Mouse (Mus musculus): Measurements from ENCODE around the gene Gm20489. TPM values are rescaled to one million over a fixed set of nuclear protein-coding genes. Genes with fewer than 3 reads are reported as not detected.

The Gm20489 gene
- polyA plus RNA-seq, 1 experiment from 2014 or later = not detected

DNA sequence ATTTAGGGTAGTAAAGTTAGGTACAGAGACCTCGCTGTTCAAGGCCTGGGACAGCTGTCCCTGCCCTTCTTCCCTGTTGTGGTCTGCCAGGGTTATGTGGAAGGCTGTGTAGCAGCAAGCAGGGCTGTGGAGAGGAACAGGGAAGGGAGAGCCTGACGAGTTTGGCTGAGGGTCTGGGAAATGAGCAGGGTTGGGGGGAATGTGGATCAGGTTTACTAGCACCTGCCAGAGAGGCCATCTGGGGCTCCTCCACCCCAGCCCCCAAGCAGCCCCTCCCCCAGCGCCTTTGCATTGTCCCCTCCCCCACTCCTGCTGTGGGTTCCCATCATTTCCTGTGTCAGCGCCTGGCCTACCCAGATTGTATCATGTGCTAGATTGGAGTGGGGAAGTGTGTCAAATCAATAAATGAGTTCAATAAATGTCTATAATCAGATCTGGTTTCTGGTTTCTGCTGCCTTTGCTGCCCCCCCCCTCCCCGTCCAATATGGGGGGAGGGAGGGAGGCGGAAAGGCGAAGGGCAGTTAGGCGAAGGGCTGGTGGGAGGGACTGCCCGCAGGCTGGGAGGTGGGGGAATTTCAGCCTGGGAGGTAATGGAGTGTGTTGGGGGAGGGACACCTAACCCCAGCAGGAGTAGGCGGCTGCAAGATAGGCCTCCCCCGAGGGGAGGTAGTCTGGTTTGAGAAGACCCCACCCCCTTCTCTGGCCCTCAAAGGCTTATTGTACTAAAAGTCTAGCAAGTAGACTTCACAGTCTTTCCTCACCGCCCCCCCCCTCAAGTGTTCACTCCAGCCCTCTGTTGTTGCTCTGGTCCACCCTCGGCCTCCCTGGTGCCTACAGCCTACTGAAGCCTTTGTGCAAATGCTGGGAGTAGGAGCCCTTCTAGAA lies 8.1 kb downstream of the Gm20489 start:
- H3K4me1 ChIP-seq (replicated peaks) = peaks cover 19% of the 10 kb centered on the region
- no peak overlapping the region for H3K9ac ChIP-seq
- 0 out of 2 replicates have a peak overlapping the region, but pooled peaks have one; percentile 6 for H3K27ac ChIP-seq (replicated peaks)
- 0 out of 2 replicates have a peak, but pooled peaks have one; percentile 8 for ATAC-seq (ENCODE audit: insufficient read depth)
- no peak overlapping the region for H3K4me3 ChIP-seq (replicated peaks)
- H3K4me2 ChIP-seq = no peak overlapping the region
- peaks cover 23% of the 10 kb centered on the region for H3K36me3 ChIP-seq (replicated peaks)
- 24% methylated on average over 12 of the region's 13 CpGs for WGBS (ENCODE audit: insufficient replicate concordance)
- H3K27me3 ChIP-seq = peaks cover 5% of the 10 kb centered on the region; the same call in 1 of the 2 replicates
- H3K9me3 ChIP-seq (replicated peaks) = no peaks in the 10 kb centered on the region

DNA sequence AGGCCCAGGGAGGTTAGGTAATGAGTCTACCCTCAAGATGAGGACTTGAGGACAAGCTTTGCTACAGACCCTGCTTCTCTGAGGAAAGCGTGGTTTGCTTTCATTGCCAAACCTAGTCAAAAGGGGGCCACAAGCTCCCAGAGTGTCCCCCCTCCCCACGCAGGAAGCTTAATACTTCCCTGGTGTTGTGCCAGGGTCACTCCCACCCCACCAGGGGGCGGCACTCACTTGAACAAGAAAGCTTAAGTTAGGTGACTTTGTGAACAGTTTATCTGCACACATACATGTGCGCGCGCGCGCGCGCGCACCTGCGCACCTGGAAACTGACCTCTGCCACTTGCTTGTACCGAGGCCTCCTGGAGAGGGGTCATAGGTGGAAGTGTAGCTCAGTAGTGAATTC lies 12.2 kb downstream of the Gm20489 start:
- Histone ChIP-seq H3K27ac (replicated peaks) (no peak overlapping the region), H3K4me1 (replicated peaks) (peaks cover 27% of the 10 kb centered on the region), H3K9ac (no peak overlapping the region), H3K4me3 (replicated peaks) (no peak overlapping the region), H3K27me3 (peaks cover 5% of the 10 kb centered on the region; the same call in 1 of the 2 replicates), H3K4me2 (peak overlapping the region; percentile 74; the same call in 1 of the 2 replicates), H3K9me3 (replicated peaks) (no peaks in the 10 kb centered on the region), H3K36me3 (replicated peaks) (peaks cover 23% of the 10 kb centered on the region)
- ATAC-seq (ENCODE audit: insufficient read depth) = no peak
- 82% methylated on average over 13 of the region's 13 CpGs for WGBS (ENCODE audit: insufficient replicate concordance)

GRCm38 (mm10) chrX:101254740-101255139 lies 14.1 kb downstream of the Gm20489 start:
- Histone ChIP-seq H3K9ac (peak overlapping the region; percentile 75), H3K4me2 (peak overlapping the region; percentile 74), H3K9me3 (replicated peaks) (no peaks in the 10 kb centered on the region), H3K4me1 (replicated peaks) (peaks cover 16% of the 10 kb centered on the region), H3K27ac (replicated peaks) (peak overlapping the region; percentile 73), H3K27me3 (peaks cover 6% of the 10 kb centered on the region; the same call in 1 of the 2 replicates), H3K4me3 (replicated peaks) (peak overlapping the region; percentile 70), H3K36me3 (replicated peaks) (peaks cover 23% of the 10 kb centered on the region)
- 9% methylated on average over 26 of the region's 26 CpGs for WGBS (ENCODE audit: insufficient replicate concordance)
- peak; percentile 33 for ATAC-seq (ENCODE audit: insufficient read depth)

DNA sequence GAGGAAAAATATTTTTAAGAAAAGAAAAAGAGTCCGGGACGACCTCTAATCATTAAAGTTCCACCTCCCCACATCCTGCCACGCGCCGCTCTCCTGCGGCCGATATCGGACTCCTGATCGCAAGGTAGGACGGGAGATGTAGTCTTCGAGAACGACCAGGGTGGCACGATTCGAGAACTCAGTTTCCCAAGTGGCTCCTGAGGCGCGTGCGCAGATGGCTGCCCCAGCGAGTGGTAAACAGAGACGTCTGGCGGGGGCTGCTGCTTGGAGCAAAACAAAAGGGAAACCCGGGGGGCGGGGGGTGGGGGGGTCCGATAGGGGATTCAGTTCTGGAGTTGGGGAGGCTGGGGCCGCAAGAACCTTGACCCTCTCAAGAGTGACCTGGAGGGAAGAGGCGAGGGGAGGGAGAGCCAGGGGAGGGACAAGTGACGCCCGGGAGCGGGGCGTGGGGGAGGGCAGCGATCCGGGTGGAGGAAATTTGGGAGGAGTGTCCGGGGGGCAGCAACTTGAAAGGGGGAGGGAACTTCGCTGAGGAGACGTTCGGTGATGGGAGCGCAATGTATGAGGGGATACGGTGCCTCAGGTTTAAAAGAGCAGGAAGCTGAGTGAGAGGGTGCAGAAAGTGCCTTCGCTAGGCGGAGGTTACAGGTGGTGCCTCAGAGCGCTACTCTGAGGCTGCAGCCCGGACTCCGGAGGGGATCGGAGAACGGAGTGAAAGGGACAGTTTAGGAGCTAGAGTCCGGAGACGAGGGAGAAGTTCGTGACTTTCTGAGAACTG lies 14.7 kb downstream of the Gm20489 start, which contains the start of gene Foxo4:
Gene Foxo4, plus strand, starts transcription at position 577 of the 778 bp plus-strand sequence.
- Histone ChIP-seq H3K9me3 (replicated peaks) (no peaks in the 10 kb centered on the region), H3K4me2 (peak within 1 kb of the TSS; percentile 74), H3K9ac (peak within 1 kb of the TSS; percentile 75), H3K27ac (replicated peaks) (peak within 1 kb of the TSS; percentile 73), H3K27me3 (peaks cover 10% of the 10 kb centered on the region), H3K4me1 (replicated peaks) (peaks cover 16% of the 10 kb centered on the region), H3K4me3 (replicated peaks) (peak within 1 kb of the TSS; percentile 70), H3K36me3 (replicated peaks) (peaks cover 19% of the 10 kb centered on the region)
- 16% methylated on average over 47 of the region's 47 CpGs for WGBS (ENCODE audit: insufficient replicate concordance)
- ATAC-seq (ENCODE audit: insufficient read depth) = peak; percentile 92

- H3K4me1 ChIP-seq (replicated peaks) = no peaks in the 10 kb centered on the region
- WGBS (ENCODE audit: insufficient replicate concordance) = 17% methylated on average over 1 of the region's 1 CpGs
- no peaks in the 10 kb centered on the region for H3K36me3 ChIP-seq (replicated peaks)
- H3K9ac ChIP-seq = no peak overlapping the region
- H3K27ac ChIP-seq (replicated peaks) = no peak overlapping the region
- H3K9me3 ChIP-seq (replicated peaks) = no peaks in the 10 kb centered on the region
- H3K4me2 ChIP-seq = no peak overlapping the region
- no peak overlapping the region for H3K4me3 ChIP-seq (replicated peaks)
- H3K27me3 ChIP-seq = peaks cover 31% of the 10 kb centered on the region
- ATAC-seq (ENCODE audit: insufficient read depth) = no peak
Observed at GRCm38 (mm10) chrX:101245011-101245410, 23.8 kb downstream of the Gm20489 start.

DNA sequence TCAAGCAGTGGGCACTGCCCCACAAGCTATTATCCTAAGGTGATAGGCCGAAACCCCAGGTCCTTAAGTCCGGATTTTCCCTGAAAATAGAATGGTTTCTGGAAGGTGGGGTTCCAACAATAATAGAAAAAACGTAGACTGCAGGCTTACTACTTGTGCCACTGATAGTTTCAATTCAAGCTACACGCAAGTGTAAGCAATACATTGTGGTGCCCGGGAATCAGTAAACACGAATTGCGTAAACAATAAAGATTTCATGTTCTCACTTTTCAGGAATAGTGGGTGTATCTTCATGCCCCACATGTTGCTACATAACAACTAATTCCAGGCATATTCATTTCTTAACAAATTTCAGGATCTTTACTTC lies 46.0 kb downstream of the Gm20489 start:
- Histone ChIP-seq H3K27me3 (peaks cover 10% of the 10 kb centered on the region), H3K9me3 (replicated peaks) (no peaks in the 10 kb centered on the region), H3K4me1 (replicated peaks) (no peaks in the 10 kb centered on the region; the same call in 1 of the 2 replicates), H3K36me3 (replicated peaks) (no peaks in the 10 kb centered on the region), H3K27ac (replicated peaks) (no peak overlapping the region), H3K4me2 (peak overlapping the region; percentile 72), H3K9ac (no peak overlapping the region; the same call in 1 of the 2 replicates), H3K4me3 (replicated peaks) (peak overlapping the region; percentile 68)
- 27% methylated on average over 7 of the region's 7 CpGs for WGBS (ENCODE audit: insufficient replicate concordance)
- no peak for ATAC-seq (ENCODE audit: insufficient read depth)

- ATAC-seq (ENCODE audit: insufficient read depth) = peak; percentile 96
- 19% methylated on average over 55 of the region's 55 CpGs for WGBS (ENCODE audit: insufficient replicate concordance)
- Histone ChIP-seq H3K9ac (peak within 1 kb of the TSS; percentile 54), H3K9me3 (replicated peaks) (no peaks in the 10 kb centered on the region), H3K27me3 (peaks cover 10% of the 10 kb centered on the region), H3K4me2 (peak within 1 kb of the TSS; percentile 72), H3K27ac (replicated peaks) (peak within 1 kb of the TSS; percentile 64), H3K4me3 (replicated peaks) (peak within 1 kb of the TSS; percentile 68), H3K36me3 (replicated peaks) (no peaks in the 10 kb centered on the region), H3K4me1 (replicated peaks) (no peaks in the 10 kb centered on the region; the same call in 1 of the 2 replicates)
Observed at GRCm38 (mm10) chrX:101221834-101222795, 46.7 kb downstream of the Gm20489 start, which contains the start of gene Snx12. Snx12 (minus strand) TSS chrX:101222563.

Other genes with a start within 250 kb of the Gm20489 start
- not detected in 2 replicates for gene Tex11, start 209.4 kb downstream of the Gm20489 start, polyA plus RNA-seq (2015; fragmentation: Nextera tagmentation; extraction: Ambion mirVana)
- gene Slc7a3, start 183.0 kb downstream of the Gm20489 start, polyA plus RNA-seq (2015; fragmentation: Nextera tagmentation; extraction: Ambion mirVana) = 0.23 and 0.31 TPM in 2 replicates
- gene Snx12, start 46.5 kb downstream of the Gm20489 start, polyA plus RNA-seq (2015; fragmentation: Nextera tagmentation; extraction: Ambion mirVana) = 15.9 and 18.1 TPM in 2 replicates
- gene Foxo4, start 14.5 kb downstream of the Gm20489 start, polyA plus RNA-seq (2015; fragmentation: Nextera tagmentation; extraction: Ambion mirVana) = 1.5 TPM in 2 replicates
- gene Gm614, start 5.0 kb downstream of the Gm20489 start, polyA plus RNA-seq (2015; fragmentation: Nextera tagmentation; extraction: Ambion mirVana) = not detected in 2 replicates
- gene Il2rg, start 768 bp downstream of the Gm20489 start, polyA plus RNA-seq (2015; fragmentation: Nextera tagmentation; extraction: Ambion mirVana) = 9.4 and 9.6 TPM in 2 replicates
- 21.4 and 23.1 TPM in 2 replicates for gene Med12, start 5.0 kb upstream of the Gm20489 start, polyA plus RNA-seq (2015; fragmentation: Nextera tagmentation; extraction: Ambion mirVana)
- 0.06 and 0.08 TPM in 2 replicates for gene Nlgn3, start 30.1 kb upstream of the Gm20489 start, polyA plus RNA-seq (2015; fragmentation: Nextera tagmentation; extraction: Ambion mirVana)
- 111 and 148 TPM in 2 replicates for gene Gjb1, start 107.4 kb upstream of the Gm20489 start, polyA plus RNA-seq (2015; fragmentation: Nextera tagmentation; extraction: Ambion mirVana)
- 5.9 and 8.3 TPM in 2 replicates for gene Zmym3, start 151.8 kb upstream of the Gm20489 start, polyA plus RNA-seq (2015; fragmentation: Nextera tagmentation; extraction: Ambion mirVana)
- 107 TPM in 2 replicates for gene Nono, start 160.3 kb upstream of the Gm20489 start, polyA plus RNA-seq (2015; fragmentation: Nextera tagmentation; extraction: Ambion mirVana)
- 3.8 and 5.6 TPM in 2 replicates for gene Itgb1bp2, start 180.1 kb upstream of the Gm20489 start, polyA plus RNA-seq (2015; fragmentation: Nextera tagmentation; extraction: Ambion mirVana)